Mouse (Mus musculus) CH12.LX (cell line): Measurements from ENCODE around the gene Krt16.

Experiments
- CTCF ChIP-seq, 2 experiments: IDR thresholded peaks in 1 of 2; conservative IDR thresholded peaks in 1 of 2; 2 replicates each; pipeline ENCODE4 v1.5.1; 2011 to 2012; ENCODE audit warnings: low read depth in 2 of 2, low read length in 2 of 2, improper control_type of control experiment in 1 of 2, inconsistent platforms in 1 of 2, mild to moderate bottlenecking in 1 of 2, moderate library complexity in 1 of 2
- EP300 ChIP-seq: IDR thresholded peaks from 2 replicates; pipeline ENCODE4 v1.6.1; 2011; ENCODE audit warnings: low read length, improper control_type of control experiment
- KAT2A ChIP-seq: IDR thresholded peaks from 2 replicates; pipeline ENCODE4 v1.6.1; 2012; ENCODE audit warnings: low read length, improper control_type of control experiment, inconsistent platforms; ENCODE audit not compliant: insufficient replicate concordance
- MEF2A ChIP-seq: IDR thresholded peaks from 2 replicates; pipeline ENCODE4 v1.6.1; 2014; ENCODE audit warnings: low read depth, mild to moderate bottlenecking, inconsistent platforms, low read length, improper control_type of control experiment, borderline replicate concordance
- POLR2A ChIP-seq: IDR thresholded peaks from 2 replicates; pipeline ENCODE4 v1.6.1; 2011; ENCODE audit warnings: low read depth, mild to moderate bottlenecking, improper control_type of control experiment, low read length
- USF2 ChIP-seq: conservative IDR thresholded peaks from 2 replicates; pipeline ENCODE4 v1.6.1; 2011; ENCODE audit warnings: low read depth, low read length, improper control_type of control experiment

- no peak for TF ChIP-seq KAT2A
- TF ChIP-seq EP300 = no peak
- no peak for TF ChIP-seq CTCF (conservative IDR thresholded peaks at IDR 0.05 in 1 of 2, IDR thresholded peaks at IDR 0.05 in 1 of 2; ENCODE audit: low read depth in 2 of 2, low read length in 2 of 2)
- no peak for TF ChIP-seq POLR2A
- TF ChIP-seq USF2 = no peak
- no peak for TF ChIP-seq MEF2A
These were observed 12.0 kb upstream of the Krt16 start, which contains the start of gene Krt17 for GRCm38 (mm10) chr11:100260514-100261234.
